Mouse (Mus musculus) heart, postnatal 36 days (tissue): ENCODE measurements around the gene Gm10570. TPM values are rescaled to one million over a fixed set of nuclear protein-coding genes. Genes with fewer than 3 reads are reported as not detected.

Source experiments
- DNase-seq, 2 experiments: peaks; one replicate each; pipeline ENCODE4 v3.0.0; 2021 to 2022
- intact Hi-C: fragments of 180-260 bp; cut with DNase I; formaldehyde crosslinking; loops from one replicate; pipeline ENCODE4 v1.15.1; 2025
- total RNA-seq, 2 experiments: library from RNA; stranded (reverse); gene quantifications; 2 replicates each; pipeline ENCODE4 v1.2.3; 2021

Gm10570 gene
- total RNA-seq = under 1 TPM; 0.57 to 0.89 TPM

- DNase-seq = peak; percentile 66 to 69
- intact Hi-C loops = no loop called here
Observed at GRCm38 (mm10) chr4:130308231-130309081, at the start of gene Gm10570, which contains the start of gene Fabp3. Gene Gm10570 (minus strand): TSS chr4:130308674. Gene Fabp3 (plus strand): TSS chr4:130308595.

GRCm38 (mm10) chr4:130357946-130358345 is 49.5 kb upstream of the Gm10570 start:
- intact Hi-C loops = no loop called here
- no peak for DNase-seq

DNA sequence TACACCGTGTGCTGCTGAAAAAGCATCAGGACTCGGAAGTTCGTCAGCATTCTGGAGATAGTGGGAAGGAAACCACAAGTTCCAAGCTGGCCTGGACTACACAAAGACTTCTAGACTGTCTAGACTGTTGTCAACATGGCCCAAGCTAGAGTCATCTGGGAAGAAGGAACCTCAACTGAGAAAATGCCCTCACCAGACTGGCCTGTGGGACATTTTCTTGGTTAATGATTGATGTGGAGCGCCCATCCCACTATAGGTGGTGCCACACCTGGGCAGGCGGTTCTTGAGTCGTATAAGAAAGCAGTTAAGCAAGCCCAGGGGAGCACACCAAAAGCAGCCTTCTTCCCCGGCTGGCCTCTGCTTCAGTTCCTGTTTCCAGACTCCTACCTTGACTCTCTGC is 44.1 kb upstream of the Gm10570 start:
- intact Hi-C loops = no loop called here
- no peak for DNase-seq

DNA sequence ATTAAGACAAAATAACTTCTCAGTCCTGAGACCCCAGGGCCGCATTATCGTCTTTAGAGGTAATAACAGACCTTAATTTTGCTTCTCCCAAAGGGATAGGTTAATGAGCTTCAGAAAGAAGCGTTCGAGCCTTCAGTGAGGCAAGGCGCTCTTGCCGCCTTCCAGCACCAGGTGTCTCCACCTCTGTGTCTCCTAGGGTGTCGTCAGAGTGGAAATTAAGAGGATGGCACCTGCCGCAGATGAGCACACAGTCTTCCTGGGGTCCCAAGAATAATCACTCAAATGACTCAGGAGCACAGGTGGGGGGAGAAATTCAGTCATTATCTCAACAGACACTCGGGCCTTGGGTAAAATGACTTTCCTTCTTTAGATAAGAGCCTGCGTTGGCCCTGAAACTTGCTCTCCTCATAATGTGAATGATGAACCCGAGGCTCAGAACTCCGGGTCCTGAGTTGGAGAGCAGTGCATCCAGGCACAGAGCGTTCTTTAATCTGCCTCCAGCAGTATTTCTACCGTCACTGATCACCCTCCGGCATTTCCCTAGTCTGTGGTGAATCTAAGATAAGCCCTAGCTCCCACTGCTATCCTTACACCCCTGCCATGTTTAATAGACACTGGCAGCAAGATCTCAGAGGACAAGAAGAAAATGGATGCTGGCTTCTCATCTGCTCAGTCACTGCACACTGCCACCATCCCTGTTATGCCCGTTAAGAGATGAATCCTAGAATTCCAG is 42.4 kb upstream of the Gm10570 start:
- no peak for DNase-seq
- intact Hi-C loops = no loop called here

- intact Hi-C loops = loop anchor here (10.0 kb wide), 1 partner anchor 535 kb away; no protein-coding TSS in a partner anchor
- no peak for DNase-seq
Observed at GRCm38 (mm10) chr4:130349666-130350065, 41.2 kb upstream of the Gm10570 start.

DNA sequence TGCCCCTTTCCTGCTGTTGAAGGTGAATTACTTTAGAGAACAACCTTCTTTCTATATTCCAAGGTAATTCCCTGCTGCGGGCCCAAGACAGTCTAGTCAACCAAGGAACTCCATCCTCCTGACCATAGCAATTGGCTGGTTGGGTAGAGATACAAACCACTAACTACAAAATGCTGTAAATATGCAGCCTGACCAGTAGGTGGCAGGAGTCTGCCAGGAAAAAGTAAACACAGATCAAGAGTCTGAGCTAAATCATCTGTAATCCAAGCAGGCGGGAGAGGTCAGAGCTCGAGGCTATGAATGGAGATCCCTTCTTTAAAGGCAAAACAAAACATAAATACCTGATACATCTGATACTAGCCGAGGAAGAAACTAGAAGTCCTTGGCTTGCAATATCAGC is 33.2 kb upstream of the Gm10570 start:
- DNase-seq = peak; percentile 42 to 62
- intact Hi-C loops = loop anchor here (1.0 to 10.0 kb wide), 2 partner anchors 193 to 543 kb away; no protein-coding TSS in a partner anchor

- intact Hi-C loops = no loop called here
- no peak for DNase-seq
Observed at GRCm38 (mm10) chr4:130335867-130336266, 27.4 kb upstream of the Gm10570 start.

GRCm38 (mm10) chr4:130327366-130327765 is 18.9 kb upstream of the Gm10570 start:
- intact Hi-C loops = no loop called here
- DNase-seq = no peak

DNA sequence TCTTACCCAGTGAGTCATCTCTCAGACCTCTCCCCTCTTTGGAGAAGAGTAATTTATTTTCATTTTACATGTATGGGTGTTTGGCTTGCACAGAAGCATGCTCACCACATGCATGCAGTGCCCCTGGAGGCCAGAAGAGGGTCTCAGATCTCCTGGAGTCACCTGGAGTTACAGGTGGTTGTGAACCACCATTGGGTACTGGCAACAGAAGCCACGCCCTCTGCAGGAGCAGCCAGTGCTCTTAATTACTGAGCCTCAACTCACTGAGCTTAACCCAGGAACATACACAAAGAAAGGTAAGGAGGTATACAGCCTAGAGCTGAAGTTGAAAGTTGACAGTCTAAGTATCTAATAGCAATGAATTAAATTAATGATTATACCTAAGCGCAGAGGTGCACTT is 17.0 kb upstream of the Gm10570 start:
- DNase-seq = no peak
- intact Hi-C loops = no loop called here

GRCm38 (mm10) chr4:130323607-130324006 is 15.1 kb upstream of the Gm10570 start:
- peak in 1 of 2 experiments; percentile 35 for DNase-seq
- intact Hi-C loops = no loop called here

- no peak for DNase-seq
- intact Hi-C loops = no loop called here
Observed at GRCm38 (mm10) chr4:130323165-130323564, 14.7 kb upstream of the Gm10570 start.

GRCm38 (mm10) chr4:130322567-130322966 is 14.1 kb upstream of the Gm10570 start:
- no peak for DNase-seq
- intact Hi-C loops = no loop called here

DNA sequence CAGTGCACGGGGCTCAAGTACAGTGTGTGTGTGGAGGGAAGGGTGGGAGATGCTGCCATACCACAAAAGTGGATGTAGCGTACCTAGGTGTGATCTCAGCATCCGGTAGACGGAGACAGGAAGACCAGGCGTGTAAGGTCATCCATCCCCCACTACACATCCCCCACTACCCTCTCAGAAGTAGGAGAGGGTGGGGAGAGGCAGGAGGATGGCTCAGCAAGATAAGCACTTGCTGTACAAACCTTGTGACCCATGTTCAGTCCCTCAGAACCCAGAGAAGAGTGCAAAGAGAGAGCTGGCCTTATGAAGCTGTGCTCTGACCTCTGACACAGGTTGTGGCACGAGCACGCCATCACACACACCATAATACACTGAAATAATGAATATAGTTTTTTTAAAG is 13.2 kb upstream of the Gm10570 start:
- intact Hi-C loops = no loop called here
- no peak for DNase-seq

DNA sequence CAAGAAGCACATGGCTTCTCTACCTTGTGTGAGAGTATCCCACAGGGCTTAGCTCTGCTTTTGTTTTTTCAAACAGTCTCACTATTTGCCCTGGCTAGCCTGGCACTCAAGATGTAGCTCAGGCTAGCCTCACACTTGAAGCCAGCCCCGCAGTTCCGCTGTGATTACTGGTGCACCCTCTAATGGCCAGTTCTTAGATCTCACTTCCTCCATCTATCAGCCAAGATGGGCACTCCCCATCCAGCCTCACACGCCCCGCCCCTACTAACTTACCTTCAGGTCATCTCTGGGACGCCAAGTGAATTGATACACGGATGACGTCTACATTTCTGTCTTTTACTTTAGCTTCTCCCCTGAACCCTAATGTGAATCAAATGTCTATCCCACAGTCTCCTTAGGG is 11.1 kb upstream of the Gm10570 start:
- DNase-seq = no peak
- intact Hi-C loops = no loop called here

- no peak for DNase-seq
- intact Hi-C loops = no loop called here
Observed at GRCm38 (mm10) chr4:130318122-130318521, 9.6 kb upstream of the Gm10570 start.

DNA sequence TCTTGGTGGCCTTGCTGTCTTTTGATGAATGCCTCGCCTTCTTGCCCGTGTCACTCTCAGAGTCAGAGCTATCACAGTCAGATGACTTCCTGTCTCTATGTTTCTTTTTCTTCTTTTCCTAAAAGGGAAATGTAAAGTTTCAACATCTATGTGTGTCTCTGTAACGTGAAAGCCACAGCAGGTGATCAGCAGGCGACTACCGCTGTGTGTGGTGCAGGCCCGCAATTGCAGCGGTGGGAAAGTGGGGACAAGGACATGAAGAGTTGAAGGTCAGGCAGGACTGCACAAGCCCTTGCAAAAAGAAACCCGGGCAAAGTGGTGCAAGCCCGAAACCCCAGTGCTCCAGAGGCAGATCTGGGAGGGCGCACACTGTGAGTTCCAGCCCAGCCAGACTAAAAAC is 8.2 kb upstream of the Gm10570 start:
- intact Hi-C loops = no loop called here
- no peak for DNase-seq

DNA sequence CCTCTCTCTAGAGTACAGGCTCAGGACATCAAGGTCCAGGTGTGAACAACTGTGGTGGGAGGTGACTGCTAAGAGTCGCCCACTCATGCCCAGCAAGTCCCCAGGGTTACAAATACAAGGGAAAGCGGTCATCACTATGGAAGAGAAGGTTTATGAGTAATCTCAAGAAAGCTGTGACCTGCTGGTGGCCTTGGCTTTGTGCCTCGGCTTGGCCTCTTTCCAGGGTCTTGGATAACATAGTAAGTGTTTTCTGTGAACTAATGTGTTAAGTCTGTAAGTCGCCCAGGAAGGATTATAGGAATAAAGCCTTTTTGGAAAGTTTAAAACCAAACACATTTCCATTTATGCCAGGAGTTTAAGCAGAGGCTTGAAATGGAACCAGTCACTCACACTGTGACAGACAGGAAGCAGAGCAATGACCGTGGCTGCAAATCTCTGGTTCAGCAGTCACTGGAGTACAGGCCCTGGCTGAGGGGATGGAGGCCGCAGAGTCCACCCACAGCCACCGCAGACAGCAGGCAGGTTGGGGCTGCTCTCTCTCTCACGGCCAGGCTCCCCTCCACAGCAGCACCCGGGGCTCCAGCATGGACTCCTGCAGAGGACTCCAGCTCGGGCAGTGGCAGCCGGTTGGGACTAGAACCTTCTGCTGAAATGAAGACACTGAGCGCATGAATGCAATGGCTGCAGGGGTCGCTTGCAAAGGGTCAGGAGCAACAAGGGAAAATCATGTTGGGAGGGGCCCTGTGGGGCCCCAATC is 7.5 kb upstream of the Gm10570 start:
- intact Hi-C loops = no loop called here
- DNase-seq = peak in 1 of 2 experiments; percentile 36

DNA sequence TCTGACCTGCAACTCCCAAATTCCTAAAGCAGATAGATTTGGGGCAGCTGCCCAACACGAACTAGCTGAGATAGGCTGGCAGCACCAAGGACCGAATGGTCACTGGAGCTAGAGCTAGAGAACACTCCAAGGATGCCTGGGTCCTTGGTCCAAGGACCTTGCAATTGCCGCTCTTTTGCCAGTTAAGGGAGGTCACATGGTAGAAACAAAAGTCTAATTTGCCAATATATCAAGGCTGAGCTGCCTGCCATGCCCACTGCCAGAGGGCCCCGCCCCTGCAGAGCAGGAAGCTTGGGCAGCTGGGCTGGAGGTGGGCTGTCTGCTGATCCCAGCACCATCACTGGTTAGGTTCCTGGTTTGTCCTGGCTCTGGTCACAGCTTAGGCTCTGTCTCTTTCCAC is 5.1 kb upstream of the Gm10570 start:
- intact Hi-C loops = no loop called here
- no peak for DNase-seq

DNA sequence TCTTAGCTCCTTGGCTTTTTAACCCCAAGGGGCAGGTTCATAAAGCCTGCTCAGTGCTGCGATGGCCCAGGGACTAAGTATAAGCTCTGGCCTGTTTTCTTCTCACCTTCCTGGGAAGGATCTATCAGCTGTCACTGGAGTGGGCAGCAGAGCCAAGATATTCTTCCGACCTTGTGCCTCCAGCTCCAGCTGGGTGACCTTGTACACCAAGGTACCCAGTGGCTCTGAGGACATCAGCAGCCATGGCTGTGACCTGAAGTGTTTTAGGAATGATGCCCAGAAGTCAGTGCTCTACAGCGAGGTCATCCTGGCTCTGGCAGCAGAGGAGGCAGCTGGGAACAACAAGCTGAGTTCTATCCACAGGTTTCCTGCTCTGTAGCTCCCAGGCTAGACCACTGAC is 4.1 kb upstream of the Gm10570 start:
- peak; percentile 41 to 46 for DNase-seq
- intact Hi-C loops = no loop called here

DNA sequence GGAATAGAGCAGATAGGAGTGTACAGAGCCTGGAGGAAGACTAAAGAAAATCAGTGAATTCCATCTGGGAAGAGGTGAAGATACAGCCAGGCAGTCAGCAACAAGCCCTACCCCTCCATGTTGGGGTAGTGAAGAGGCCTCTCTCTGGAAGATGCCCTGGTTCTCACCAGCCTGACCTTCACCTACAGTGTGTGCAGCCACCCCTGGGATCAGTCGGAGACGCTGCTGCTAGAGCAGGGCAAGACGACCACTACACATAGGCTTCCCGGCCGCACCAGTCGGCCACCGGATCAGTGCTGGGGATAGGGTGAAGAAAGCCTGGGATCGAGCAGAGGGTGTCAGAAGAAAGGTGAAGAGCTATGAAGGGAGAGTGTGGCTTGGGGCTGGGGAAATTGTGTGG is 780 bp upstream of the Gm10570 start:
- no peak for DNase-seq
- intact Hi-C loops = no loop called here

- peak; percentile 57 to 64 for DNase-seq
- intact Hi-C loops = no loop called here
Observed at GRCm38 (mm10) chr4:130307851-130308230, 633 bp downstream of the Gm10570 start.
